Mouse (Mus musculus): ENCODE measurements at regions not wholly inside any gene's neighbourhood (a gene's known extent, or its start where the extent isn't known, plus 50 kb on each side); places are given as distances from the start of the nearest gene placed in this dataset.

DNA sequence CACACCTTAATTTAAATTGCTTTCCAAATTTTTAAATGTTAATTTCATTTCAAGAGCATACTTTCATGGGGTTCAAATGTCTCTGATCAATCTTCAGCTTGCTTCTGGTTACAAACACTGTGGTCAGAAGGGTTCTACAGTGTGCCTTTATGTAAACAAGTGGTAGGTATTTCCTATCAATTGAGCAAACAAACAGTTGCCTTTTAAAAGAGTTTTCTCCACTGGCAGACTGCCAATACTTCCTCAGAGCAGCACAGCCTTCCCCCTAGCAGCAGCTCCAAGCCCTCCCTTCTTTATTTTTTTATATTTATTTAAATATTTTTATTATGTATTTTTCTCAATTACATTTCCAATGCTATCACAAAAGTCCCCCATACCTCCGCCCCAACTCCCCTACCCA lies 977.8 kb downstream of the Fstl5 start:
- DNase-seq, result no peak

- no peak for DNase-seq
Measured at GRCm38 (mm10) chr3:77075055-77075454, 1001.0 kb downstream of the Fstl5 start.

GRCm38 (mm10) chr3:77091812-77092211 lies 1017.7 kb downstream of the Fstl5 start:
- peak in 1 of 2 experiments; percentile 37 for DNase-seq

DNA sequence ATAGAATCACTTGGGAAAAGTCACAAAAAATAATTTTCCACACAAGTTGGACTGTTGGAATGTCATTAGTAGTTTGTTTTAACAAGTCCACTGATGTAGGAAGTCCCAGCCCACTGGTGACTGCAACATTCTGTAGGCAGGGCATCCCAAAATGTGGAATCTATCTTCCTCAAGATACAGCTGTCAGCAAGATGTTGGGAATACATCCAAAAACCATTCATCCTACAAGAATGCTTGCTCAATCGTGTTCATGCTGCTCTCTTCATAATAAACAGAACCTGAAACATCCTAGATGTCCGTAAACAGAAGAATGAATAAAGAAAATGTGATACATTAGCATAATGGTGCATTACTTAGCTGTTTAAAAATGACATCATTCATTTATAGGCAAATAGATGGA lies 1038.9 kb downstream of the Fstl5 start:
- DNase-seq, result no peak

- no peak for DNase-seq
Measured at GRCm38 (mm10) chr3:77120581-77120980, 1046.5 kb downstream of the Fstl5 start.

DNA sequence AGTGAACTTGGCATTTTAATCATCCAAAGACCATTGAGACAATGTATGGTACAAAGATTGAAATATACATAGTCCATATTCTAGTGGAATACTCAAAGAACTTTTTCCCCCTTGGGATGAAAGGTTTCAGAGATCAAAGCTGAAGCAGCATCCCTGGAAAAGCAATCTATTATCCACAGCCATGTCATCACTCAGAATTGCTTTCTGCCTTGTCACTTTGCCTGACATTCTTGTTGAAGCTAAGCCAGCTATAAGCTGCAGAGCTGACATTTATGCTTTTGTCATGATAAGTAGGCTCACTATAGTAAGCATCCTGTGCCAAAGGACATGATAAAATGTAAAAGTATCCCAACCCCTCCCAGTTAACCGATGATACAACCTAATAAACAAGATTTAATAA lies 1077.6 kb downstream of the Fstl5 start:
- no peak for DNase-seq

DNA sequence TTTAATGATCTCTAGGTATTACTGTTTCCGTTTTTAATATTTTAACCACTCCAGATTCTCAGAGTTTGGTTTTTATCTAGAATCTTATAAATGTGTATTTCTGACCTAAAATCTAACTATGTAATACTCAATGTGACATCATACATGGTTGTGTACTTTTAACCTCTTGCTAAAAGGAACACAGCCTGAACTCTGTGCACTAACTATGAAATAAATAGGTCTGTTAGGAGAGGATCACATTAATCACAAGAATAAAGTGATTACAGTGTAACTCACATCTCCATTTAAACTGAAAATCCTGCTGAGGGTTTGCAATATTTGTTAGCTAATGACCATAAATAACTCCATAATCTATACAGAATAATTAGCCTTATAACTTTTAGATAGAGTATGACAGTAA lies 1123.8 kb downstream of the Fstl5 start:
- DNase-seq, result no peak

- peak; percentile 29 to 60 for DNase-seq
Measured at GRCm38 (mm10) chr3:77198265-77198664, 1124.2 kb downstream of the Fstl5 start.

DNA sequence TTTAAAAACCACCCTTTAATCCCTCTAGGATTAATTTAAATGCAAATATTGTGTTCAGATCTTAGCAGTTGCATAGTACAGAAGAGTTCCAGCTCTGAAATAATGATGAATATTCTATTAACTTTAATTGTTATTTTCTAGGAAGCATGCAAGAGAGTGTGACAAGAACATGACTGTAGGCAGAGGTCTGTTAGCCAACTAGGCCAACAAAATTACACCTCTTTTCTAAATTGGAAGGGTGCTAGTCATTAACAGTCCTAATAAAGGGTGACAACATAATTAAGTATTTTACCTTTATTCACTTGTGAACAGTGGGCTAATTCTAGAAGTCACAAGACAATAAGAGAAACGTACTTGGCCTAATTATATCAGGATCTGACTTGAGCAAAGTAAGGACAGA lies 1151.9 kb downstream of the Fstl5 start:
- no peak for DNase-seq
